Mouse (Mus musculus): ENCODE data around the gene Sh3pxd2a. TPM values are rescaled to one million over a fixed set of nuclear protein-coding genes. Genes with fewer than 3 reads are reported as not detected.

Sh3pxd2a gene
- total RNA-seq, 2 experiments from 2014 or later, result 31.9 to 36.9 TPM

DNA sequence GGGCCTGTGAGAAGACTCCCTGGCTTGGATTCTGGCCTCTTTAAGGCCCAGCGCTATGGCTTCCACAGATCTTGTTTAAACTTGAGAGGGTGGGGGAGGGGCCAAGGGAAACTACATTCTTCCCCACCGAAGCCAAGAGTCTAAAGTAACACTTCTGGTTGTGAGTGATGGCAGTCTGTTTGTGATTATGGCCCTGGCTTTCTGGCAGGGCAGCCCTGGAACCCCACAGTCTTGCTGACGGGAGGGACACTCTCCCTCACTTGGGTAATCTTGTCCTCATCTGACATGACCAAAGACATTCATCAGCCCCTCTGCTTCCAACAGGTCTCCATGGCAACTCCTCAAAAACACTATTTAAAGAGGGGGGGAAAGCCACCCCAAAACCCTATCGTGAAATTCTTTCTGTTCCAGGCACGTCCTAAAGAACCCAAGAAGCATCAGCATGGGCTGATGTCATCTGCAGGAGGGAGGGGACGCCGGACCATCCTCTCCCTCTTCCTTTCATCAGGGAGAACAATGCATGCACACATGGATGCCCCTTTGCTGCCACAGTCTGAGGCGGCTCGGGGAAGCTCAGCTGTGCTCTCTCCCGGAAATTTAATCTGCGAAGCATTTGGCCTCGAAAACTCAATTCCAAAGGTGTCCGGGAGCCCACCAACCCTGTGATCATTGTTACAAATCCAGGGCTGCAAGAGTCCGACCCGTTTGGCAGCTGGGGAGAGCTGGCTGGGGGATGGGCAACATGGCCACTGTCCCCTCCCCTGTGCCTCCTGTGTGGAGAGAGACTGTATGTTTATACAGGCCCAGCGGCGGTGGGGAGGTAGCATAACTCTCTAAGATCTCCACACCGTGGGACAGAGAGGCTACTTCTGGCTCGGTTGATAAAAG is 162.7 kb downstream of the Sh3pxd2a start:
- no peak for DNase-seq (ENCODE audit: extremely low spot score in 1 of 2, low spot score in 1 of 2)

DNA sequence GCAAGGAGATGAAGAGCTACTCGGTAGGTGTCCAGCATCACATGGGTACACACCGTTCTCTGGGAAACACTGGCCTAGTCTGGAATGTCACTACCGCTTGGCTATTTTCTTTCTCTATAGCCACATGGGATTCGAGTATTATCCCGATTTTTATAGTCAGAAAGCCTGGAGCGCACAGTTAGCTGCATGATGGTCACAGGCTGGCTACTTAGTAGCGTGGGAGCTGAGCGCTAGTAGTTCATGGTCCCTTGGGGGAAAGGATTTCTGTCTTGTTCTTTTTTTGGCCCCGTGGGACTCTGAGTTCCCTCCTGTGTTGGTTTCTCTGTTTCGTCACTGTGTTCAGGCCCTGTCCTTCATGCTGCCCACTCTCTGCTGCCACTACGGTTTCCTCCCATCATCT is 166.1 kb downstream of the Sh3pxd2a start:
- DNase-seq (ENCODE audit: extremely low spot score in 1 of 2, low spot score in 1 of 2), result no peak

DNA sequence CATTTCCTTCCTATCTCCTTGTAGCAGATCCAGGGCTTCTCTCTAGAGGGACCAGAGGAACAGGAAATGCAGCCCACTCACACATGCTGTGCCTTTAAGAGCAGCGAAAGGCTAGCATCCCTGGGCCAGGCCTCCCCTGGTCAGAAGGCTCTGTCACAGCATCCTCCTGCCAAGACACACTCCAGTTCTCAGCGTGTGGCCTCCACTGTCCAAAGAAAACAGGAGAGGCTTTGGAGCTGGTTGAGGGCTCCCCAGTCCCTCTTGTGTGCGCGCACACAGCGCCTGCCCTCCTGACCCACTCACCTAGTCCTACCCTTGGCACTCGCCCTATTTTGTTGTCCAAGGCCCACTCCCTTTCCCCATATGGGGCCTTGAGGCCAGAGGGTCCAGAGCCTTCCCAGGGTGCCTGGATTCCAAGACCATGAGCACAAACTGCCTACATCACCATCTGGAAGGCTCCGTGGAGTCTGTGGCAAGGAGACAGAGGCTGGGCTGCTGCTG is 171.7 kb downstream of the Sh3pxd2a start:
- no peak for DNase-seq (ENCODE audit: extremely low spot score in 1 of 2, low spot score in 1 of 2)

DNA sequence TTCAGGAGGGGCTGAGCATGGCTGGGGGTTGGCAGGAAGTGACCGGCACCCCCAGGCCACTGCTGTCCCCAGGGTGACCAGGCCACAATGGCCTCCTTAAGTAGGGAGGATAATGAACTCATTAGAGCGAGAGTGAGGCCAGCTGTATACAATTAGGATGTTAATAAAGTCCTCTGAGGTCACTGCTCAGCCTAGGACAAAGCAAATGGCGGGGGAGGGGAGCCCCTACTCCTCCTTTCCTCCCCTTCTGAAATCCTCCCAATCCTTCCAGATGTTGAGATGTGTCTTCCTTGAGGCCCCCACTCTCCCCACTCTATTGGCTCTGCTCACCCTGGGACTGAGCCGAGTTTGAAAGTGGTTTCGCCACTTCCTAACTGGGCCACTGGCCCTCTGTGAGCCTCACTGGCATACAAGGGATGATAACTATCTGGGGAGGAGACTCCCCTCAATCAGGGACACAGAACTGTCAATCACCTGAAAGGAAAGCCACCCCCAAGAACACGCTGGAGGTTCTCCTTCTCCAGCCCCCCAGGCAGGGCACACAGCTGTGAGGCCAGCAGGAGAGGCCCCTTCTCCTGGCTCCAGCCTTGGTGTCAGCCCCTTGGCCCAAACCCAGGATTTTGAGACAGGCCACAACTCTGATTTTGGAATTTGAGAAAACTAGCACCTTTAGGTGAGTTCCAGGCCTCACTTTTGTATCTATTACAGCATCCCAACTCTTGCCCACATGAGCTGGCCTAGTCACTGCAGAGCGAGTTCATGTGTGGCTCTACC is 172.7 kb downstream of the Sh3pxd2a start:
- no peak for DNase-seq (ENCODE audit: extremely low spot score in 1 of 2, low spot score in 1 of 2)

DNA sequence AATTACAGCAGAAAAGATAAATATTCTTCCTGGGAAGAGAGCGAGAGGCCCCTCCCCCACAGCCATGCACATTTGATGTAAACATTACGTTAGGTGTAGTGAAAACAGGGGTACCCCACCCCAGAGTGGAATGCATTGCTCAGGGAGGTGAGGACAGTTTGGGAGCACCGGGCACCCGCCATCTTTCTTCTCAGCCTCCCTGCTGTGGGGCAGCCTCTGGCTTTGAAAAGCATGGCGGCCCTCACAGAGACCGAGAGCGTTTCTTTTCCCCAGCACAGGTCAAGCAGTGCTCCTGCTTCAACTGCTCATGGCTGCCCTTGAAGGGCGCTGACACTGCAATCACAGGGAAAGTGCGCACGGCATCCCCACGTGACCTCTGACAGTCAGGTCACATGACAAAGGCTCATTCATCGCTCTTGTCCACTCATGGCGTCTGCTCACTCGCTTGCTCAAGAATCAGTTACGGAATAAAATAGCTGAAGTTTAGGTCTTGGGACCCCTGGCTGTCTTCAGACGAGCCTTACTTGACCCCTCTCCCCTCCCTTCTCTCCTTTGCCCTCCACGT is 177.2 kb downstream of the Sh3pxd2a start:
- no peak for DNase-seq (ENCODE audit: extremely low spot score in 1 of 2, low spot score in 1 of 2)

DNA sequence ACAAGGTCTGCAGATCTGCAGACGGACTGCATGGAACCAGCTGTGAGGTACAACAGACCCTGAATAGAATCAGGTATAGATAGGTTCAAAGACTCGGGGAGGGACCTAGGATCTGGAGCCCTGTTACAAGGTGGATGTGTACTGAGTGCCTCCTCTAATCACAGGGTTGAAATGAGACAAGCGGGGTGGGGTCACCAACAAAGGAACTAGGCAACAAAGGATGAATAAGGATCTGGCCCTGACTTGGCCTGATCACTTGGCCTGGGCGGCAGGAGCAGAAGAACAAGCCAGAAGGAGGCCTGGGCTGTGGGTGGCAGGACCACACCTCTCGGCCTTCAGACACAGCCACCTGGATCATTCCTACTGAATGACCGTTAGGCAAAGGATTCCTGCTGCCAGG is 178.6 kb downstream of the Sh3pxd2a start:
- no peak for DNase-seq (ENCODE audit: extremely low spot score in 1 of 2, low spot score in 1 of 2)

DNA sequence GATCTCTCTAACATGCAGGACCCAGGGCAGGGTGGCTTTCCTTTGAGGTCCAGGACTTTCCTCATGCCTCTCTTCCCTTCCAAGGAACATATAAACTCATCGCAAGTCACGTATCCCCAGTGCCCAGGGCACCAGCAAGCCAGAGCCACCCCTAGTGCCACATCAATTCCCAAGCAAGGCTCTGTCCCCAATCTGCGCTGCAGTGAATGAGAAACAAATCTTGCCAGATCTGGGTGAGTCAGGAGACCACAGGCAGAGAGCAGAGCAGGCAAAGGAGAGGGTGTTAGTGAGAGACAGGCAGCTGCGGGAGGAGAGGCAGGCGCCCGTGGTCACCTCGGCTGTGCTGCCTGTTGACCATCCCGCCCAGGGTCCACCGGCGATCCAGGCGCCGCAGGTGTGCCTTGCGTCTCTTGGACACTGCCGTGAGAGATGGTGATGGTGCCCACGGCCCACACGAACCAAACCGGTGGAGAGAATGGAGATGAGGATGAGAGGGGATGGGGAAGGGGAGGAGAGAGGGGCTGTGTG is 181.4 kb downstream of the Sh3pxd2a start:
- no peak for DNase-seq (ENCODE audit: extremely low spot score in 1 of 2, low spot score in 1 of 2)

DNA sequence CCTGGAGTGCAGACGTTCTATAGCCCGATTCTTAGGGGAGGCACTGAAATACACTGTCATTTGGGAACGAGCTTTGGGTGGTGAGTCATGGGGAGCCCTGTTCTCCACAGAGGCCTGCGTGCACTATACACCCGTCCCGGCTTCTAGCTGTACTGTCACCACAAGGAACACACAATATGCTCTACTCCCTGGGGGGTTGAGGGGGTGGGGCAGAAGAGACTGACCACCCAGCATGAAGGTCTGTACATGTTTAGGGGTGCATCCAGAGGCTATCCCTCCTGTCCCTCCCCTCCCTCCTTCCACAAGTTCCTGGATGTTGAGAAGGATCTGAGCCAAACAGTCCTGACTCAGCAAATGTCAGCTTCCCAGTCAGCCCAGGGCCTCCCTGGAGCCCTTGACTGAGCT is 182.1 kb downstream of the Sh3pxd2a start:
- DNase-seq (ENCODE audit: extremely low spot score in 1 of 2, low spot score in 1 of 2), result no peak

DNA sequence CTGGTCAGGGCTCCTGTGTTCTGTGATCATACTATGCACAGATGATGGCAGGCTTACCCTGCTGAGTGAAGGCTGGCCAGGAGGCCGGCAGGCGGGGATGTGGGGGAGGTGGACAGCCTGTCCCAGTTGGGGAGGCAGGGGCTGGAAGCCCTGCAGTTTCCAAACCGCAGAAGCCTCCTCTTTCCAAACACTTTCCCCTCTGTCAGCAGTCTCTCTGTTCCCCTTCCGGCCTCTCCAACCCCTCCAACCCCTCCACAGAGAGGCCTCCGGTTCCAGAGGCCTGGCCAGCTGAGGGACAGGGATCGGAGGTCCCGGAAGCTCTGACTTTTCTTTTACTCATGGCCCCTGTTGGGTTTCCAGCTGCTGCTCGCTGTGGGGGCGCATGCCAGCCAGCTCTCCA is 183.3 kb downstream of the Sh3pxd2a start:
- DNase-seq (ENCODE audit: extremely low spot score in 1 of 2, low spot score in 1 of 2), result no peak

DNA sequence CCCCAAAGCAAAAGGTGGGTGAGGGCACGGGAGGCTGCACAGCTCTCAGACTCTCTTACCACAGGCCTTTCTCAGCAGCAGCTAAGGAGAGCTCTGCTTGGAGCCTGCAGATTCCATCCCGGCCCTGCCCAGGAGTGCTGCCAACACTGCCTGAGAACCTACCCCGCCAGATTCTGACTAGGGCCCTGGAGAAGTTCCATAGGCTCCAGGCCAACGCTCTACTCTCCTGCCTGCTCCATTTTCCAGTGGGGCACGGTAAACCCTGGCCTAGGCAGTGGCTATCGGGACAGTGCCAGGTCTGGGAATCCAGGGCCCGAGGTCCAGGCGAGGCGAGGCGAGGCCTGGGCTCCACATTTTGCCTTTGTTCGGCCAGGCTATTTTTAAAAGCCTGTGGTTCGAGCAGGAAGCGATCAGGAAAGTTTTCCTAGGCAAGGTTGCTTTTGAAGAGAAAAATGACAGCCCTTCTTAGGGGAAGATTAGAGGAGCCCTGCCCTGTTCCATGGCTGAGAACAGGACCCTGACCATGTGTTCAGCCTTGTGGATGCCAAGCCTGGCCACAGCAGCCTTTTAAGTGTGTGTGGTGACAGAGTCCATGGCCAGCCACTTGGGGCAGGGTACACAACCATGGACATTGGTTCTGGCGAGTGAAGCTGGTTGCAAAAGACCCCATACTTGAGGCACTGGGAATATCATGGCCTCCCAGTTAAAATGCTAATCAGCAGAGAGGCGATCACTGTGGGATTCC is 184.2 kb downstream of the Sh3pxd2a start:
- DNase-seq (ENCODE audit: extremely low spot score in 1 of 2, low spot score in 1 of 2), result peak; percentile 64 to 69

DNA sequence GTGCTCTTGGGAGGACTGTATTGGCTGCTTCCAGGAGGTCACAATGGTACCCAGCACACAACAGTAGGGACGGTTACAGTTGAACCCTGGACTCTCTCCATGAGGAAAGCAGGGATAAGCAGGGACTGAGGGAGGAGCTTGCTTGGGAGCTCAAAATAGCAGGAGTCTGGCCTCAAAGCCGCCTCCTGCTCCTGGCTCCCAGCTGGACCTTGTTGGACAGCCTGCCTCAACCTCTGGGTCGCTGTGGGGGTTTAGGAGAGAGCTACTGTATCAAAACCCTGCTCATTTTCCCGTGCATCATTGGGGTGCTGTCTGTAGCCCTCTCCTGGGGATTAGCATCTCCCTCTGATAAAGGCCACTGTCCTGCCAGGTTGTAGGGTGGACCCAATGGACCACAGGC is 184.8 kb downstream of the Sh3pxd2a start:
- no peak for DNase-seq (ENCODE audit: extremely low spot score in 1 of 2, low spot score in 1 of 2)

DNA sequence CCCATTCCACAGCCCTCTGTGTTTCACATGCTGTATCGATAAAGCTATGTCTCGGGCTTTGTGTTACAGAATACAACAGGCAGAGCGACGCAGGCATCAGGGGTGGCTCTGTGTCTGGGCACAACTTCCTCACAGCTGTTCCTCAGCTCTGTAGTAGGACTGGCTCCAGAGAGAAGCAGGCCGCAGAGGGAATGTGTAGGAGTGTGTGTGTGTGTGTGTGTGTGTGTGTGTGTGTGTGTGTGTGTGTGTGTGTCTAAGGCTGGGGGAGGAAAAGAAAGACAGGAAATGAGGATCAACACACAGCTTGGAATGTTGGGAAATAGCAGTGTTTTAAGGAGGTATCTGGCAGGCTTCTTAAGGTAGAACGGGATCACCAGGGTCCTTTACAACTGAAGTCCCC is 187.5 kb downstream of the Sh3pxd2a start:
- peak in 1 of 2 experiments; percentile 52 for DNase-seq (ENCODE audit: extremely low spot score in 1 of 2, low spot score in 1 of 2)

DNA sequence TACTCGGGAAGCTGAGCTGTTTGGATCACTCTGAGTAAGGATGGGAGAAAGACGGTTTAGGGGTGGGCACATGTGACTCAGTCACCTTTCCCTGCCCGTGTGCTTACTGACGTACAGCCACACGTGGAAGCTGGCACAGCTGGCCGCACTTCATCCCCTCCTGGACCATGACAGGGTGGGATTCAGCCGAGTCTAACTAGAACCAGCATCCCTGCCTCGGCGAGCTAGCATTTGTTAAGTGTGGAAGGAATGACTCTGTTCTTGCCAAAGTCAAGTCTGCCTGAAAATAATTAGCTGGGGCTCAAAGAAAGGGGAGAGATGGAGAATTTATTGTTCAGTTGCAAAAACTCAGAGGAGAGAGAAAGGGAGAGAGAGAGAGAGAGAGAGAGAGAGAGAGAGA is 193.7 kb downstream of the Sh3pxd2a start:
- DNase-seq (ENCODE audit: extremely low spot score in 1 of 2, low spot score in 1 of 2), result no peak

DNA sequence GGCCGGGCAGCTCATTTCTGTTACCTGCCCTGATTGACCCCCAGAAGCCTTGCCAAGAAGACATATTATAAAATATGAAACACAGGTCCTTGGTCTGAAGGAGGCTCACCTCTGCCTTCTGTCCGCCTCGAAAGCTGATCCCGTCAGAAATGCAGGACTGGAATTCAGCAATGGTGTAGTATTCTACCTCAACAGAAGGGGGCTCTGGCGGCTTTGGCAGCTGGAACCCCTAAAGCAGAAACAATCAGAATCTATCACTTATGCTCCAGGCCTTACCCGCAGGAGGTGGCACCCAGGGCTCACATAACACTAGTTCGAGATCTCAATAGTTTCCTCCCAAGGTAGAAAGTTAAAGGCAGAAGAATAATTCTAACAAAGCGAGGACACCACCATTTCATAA is 194.5 kb downstream of the Sh3pxd2a start:
- no peak for DNase-seq (ENCODE audit: extremely low spot score in 1 of 2, low spot score in 1 of 2)

DNA sequence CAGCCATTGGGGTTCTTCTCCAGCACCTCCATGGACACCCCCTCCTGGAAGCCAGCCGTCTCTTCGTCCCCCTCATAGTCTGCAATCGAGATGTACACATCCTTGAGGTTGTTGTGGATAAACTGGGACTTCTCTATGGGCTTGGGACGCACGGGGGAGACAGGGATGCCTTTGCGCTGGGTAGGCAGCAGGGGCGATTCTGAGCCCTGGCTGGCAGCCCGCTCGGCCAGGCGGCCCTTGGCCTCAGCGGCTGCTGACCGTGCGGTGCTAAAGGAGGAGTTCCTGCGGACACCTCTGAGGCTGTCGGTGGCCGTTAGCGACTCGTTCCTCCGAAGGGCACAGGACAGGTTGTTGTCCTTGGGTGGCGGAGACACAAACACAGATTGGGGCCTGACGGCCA is 197.1 kb downstream of the Sh3pxd2a start:
- DNase-seq (ENCODE audit: extremely low spot score in 1 of 2, low spot score in 1 of 2), result no peak

DNA sequence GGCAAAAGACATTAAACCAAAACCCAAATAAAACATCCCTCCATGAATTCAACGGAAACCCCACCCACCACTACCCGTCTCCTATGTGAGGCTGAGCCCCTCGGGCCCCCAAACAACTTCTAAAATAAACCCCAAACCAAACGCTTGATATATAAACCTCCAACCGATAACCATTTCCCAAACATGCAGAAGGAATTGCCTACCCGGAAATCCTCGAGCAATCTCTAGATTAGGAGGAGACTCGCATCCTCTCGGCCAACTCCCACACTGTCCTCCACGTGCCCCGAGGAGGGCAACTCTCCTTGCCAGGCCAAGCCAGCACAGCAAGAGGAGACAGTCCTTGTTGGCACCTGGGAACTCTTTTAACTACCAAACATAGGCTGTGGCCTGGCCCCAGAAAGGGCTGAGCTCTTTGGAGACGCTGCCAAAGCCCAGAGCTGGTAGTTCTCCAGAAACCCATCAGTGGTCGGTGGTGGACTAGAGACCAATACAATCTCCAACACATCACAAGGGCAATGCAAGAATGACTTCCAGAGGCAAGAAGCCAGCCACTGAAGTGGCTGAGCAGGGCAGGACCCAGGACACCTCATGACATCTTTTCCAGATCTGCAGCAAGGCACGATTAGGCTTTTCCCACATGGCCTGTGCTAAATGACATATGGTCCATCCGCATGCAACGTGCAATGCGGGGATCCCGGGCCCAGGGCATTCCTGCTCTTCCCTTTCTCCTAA is 198.0 kb downstream of the Sh3pxd2a start:
- no peak for DNase-seq (ENCODE audit: extremely low spot score in 1 of 2, low spot score in 1 of 2)

DNA sequence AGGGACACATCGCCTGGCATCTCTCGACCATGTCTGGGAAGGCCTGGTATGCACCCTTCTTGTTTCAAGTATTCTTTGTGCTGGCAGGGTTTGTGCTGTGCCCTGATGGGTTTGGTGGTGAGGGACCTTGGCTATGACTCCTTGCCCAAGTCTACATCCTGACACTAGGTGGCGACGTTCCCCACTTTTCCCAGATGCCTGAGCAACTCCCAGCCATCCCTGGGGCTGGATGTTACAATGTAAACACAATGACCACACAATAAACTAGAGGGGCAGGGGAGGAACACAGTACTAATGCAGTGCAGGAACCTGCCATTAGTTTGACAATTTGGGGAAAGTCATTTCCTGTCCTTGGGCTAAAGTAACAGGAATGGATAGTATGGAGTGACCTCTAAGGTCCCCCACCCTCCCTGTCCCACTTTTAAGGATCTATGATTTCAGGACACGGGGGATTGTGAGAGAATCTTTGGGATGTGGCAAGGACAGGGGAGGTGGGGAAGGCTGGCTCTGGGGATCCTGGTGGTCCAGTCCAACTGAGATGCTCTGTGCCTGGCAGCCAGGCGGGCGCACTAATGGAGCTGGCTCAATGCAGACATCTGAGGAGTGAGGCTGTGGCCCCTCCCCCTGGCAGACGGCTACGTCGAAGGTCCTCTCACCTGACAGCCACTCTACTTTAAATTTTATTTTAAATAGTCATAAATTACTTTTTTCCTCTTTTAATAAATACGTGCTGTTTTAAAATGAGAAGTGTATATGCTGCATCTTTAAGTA is 199.7 kb downstream of the Sh3pxd2a start:
- DNase-seq (ENCODE audit: extremely low spot score in 1 of 2, low spot score in 1 of 2), result peak; percentile 63 to 78

DNA sequence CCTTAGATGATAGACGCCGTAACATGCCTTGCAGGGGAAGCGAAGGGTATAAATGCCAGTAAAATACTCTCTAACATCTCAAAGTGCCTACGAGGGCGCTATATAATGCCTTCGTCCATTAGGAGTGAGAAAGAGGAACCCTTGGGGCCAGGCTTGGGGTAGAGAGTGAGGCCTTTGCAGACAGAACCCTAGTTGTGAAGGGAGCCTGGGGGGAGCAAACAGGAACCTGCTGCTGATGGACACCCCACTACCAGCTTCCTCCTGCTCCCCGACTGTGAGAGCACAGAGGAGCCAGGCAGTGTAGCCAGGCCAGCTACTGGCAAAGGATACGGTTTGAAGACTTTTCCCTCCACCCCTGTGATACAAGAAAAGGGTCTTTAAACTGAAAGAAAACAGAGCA is 200.6 kb downstream of the Sh3pxd2a start:
- DNase-seq (ENCODE audit: extremely low spot score in 1 of 2, low spot score in 1 of 2), result no peak

DNA sequence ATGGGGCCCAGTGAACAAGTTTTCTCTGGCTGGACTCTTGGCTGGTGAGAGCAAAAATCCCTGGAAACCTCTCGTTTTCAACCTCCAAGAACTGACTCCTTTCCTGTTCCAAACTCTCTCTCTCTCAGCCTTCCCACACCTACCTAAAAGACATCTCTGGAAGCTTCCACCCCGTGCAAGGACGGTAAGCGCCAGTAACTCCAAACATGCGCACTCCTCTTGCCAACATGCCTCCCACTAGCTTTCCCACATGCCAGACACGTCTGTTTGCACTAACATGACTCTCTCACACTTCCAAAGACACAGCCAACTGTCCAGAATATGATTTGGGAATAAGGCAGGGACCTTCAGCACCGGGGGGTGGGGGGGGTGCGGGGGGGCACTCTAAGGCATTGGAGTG is 203.0 kb downstream of the Sh3pxd2a start:
- DNase-seq (ENCODE audit: extremely low spot score in 1 of 2, low spot score in 1 of 2), result no peak

Data from layer of hippocampus, postnatal 25 days (tissue).